Mouse (Mus musculus): ENCODE data around the gene Rnft2. TPM values are rescaled to one million over a fixed set of nuclear protein-coding genes. Genes with fewer than 3 reads are reported as not detected.

The Rnft2 gene
- polyA plus RNA-seq, 2 experiments = 3.1 to 31.4 TPM

GRCm38 (mm10) chr5:118271449-118272110 lies 26.7 kb upstream of the Rnft2 start:
- Histone ChIP-seq H3K9ac (ENCODE audit: low read depth, low read length, severe bottlenecking) (no peak overlapping the region), H3K4me1 (ENCODE audit: control insufficient read depth, insufficient read depth, low read length) (peaks cover 23% of the 10 kb centered on the region), H3K27me3 (ENCODE audit: control insufficient read depth, insufficient read depth, low read length) (peaks cover 4% of the 10 kb centered on the region; the same call in 1 of the 2 replicates), H3K9me3 (ENCODE audit: control insufficient read depth, low read length) (no peaks in the 10 kb centered on the region), H3K4me2 (replicated peaks; ENCODE audit: low read depth, low read length, severe bottlenecking) (no peak overlapping the region), H3K27ac (replicated peaks; ENCODE audit: low read depth, low read length) (no peak overlapping the region), H3K36me3 (ENCODE audit: control insufficient read depth, insufficient read depth, low read length) (no peaks in the 10 kb centered on the region), H3K4me3 (replicated peaks; ENCODE audit: low read length) (no peak overlapping the region)
- TF ChIP-seq POLR2A (IDR thresholded peaks at IDR 0.05; ENCODE audit: borderline replicate concordance, extremely low read depth, insufficient read depth, insufficient read length) = no peak
- ATAC-seq (ENCODE audit: low FRiP score, low read depth) (no peak), DNase-seq (ENCODE audit: low spot score) (no peak)
- 51% methylated on average over 10 of the region's 10 CpGs for WGBS

GRCm38 (mm10) chr5:118268987-118269386 lies 24.1 kb upstream of the Rnft2 start:
- H3K27me3 ChIP-seq (ENCODE audit: control insufficient read depth, insufficient read depth, low read length) = peaks cover 4% of the 10 kb centered on the region; the same call in 1 of the 2 replicates
- no peaks in the 10 kb centered on the region for H3K36me3 ChIP-seq (ENCODE audit: control insufficient read depth, insufficient read depth, low read length)
- WGBS = 1% methylated on average over 13 of the region's 13 CpGs
- ATAC-seq (ENCODE audit: low FRiP score, low read depth) = peak; percentile 85
- no peak overlapping the region for H3K27ac ChIP-seq (replicated peaks; ENCODE audit: low read depth, low read length)
- H3K4me1 ChIP-seq (ENCODE audit: control insufficient read depth, insufficient read depth, low read length) = peaks cover 13% of the 10 kb centered on the region; the same call in 1 of the 2 replicates
- H3K4me3 ChIP-seq (replicated peaks; ENCODE audit: low read length) = no peak overlapping the region
- H3K4me2 ChIP-seq (replicated peaks; ENCODE audit: low read depth, low read length, severe bottlenecking) = peak overlapping the region; percentile 34
- no peaks in the 10 kb centered on the region for H3K9me3 ChIP-seq (ENCODE audit: control insufficient read depth, low read length)
- DNase-seq (ENCODE audit: low spot score) = peak; percentile 80
- no peak for TF ChIP-seq POLR2A (IDR thresholded peaks at IDR 0.05; ENCODE audit: borderline replicate concordance, extremely low read depth, insufficient read depth, insufficient read length)
- H3K9ac ChIP-seq (ENCODE audit: low read depth, low read length, severe bottlenecking) = no peak overlapping the region

GRCm38 (mm10) chr5:118266309-118266708 lies 21.4 kb upstream of the Rnft2 start:
- Histone ChIP-seq H3K9ac (ENCODE audit: low read depth, low read length, severe bottlenecking) (no peak overlapping the region), H3K4me3 (replicated peaks; ENCODE audit: low read length) (no peak overlapping the region), H3K4me1 (ENCODE audit: control insufficient read depth, insufficient read depth, low read length) (peaks cover 3% of the 10 kb centered on the region; the same call in 1 of the 2 replicates), H3K9me3 (ENCODE audit: control insufficient read depth, low read length) (no peaks in the 10 kb centered on the region), H3K4me2 (replicated peaks; ENCODE audit: low read depth, low read length, severe bottlenecking) (no peak overlapping the region), H3K27me3 (ENCODE audit: control insufficient read depth, insufficient read depth, low read length) (no peaks in the 10 kb centered on the region), H3K36me3 (ENCODE audit: control insufficient read depth, insufficient read depth, low read length) (peaks cover 21% of the 10 kb centered on the region), H3K27ac (replicated peaks; ENCODE audit: low read depth, low read length) (no peak overlapping the region)
- DNase-seq (ENCODE audit: low spot score) (no peak), ATAC-seq (ENCODE audit: low FRiP score, low read depth) (no peak)
- 39% methylated on average over 8 of the region's 8 CpGs for WGBS
- TF ChIP-seq POLR2A (IDR thresholded peaks at IDR 0.05; ENCODE audit: borderline replicate concordance, extremely low read depth, insufficient read depth, insufficient read length) = no peak

GRCm38 (mm10) chr5:118265366-118265765 lies 20.4 kb upstream of the Rnft2 start:
- Histone ChIP-seq H3K4me3 (replicated peaks; ENCODE audit: low read length) (no peak overlapping the region), H3K36me3 (ENCODE audit: control insufficient read depth, insufficient read depth, low read length) (peaks cover 29% of the 10 kb centered on the region), H3K27ac (replicated peaks; ENCODE audit: low read depth, low read length) (no peak overlapping the region), H3K9ac (ENCODE audit: low read depth, low read length, severe bottlenecking) (no peak overlapping the region), H3K4me2 (replicated peaks; ENCODE audit: low read depth, low read length, severe bottlenecking) (no peak overlapping the region), H3K4me1 (ENCODE audit: control insufficient read depth, insufficient read depth, low read length) (no peaks in the 10 kb centered on the region), H3K27me3 (ENCODE audit: control insufficient read depth, insufficient read depth, low read length) (no peaks in the 10 kb centered on the region), H3K9me3 (ENCODE audit: control insufficient read depth, low read length) (no peaks in the 10 kb centered on the region)
- WGBS = 75% methylated on average over 5 of the region's 5 CpGs
- no peak for TF ChIP-seq POLR2A (IDR thresholded peaks at IDR 0.05; ENCODE audit: borderline replicate concordance, extremely low read depth, insufficient read depth, insufficient read length)
- DNase-seq (ENCODE audit: low spot score) (no peak), ATAC-seq (ENCODE audit: low FRiP score, low read depth) (no peak)

- no peak for ATAC-seq (ENCODE audit: low FRiP score, low read depth)
Measured at GRCm38 (mm10) chr5:118264279-118264678, 19.4 kb upstream of the Rnft2 start.

More at GRCm38 (mm10) chr5:118264279-118264678, 19.4 kb upstream of the Rnft2 start:
- Histone ChIP-seq H3K36me3 (ENCODE audit: control insufficient read depth, insufficient read depth, low read length) (peaks cover 37% of the 10 kb centered on the region), H3K9me3 (ENCODE audit: control insufficient read depth, low read length) (no peaks in the 10 kb centered on the region), H3K4me3 (replicated peaks; ENCODE audit: low read length) (no peak overlapping the region), H3K27me3 (ENCODE audit: control insufficient read depth, insufficient read depth, low read length) (no peaks in the 10 kb centered on the region), H3K4me1 (ENCODE audit: control insufficient read depth, insufficient read depth, low read length) (no peaks in the 10 kb centered on the region), H3K4me2 (replicated peaks; ENCODE audit: low read depth, low read length, severe bottlenecking) (no peak overlapping the region), H3K27ac (replicated peaks; ENCODE audit: low read depth, low read length) (no peak overlapping the region), H3K9ac (ENCODE audit: low read depth, low read length, severe bottlenecking) (no peak overlapping the region)
- no peak for TF ChIP-seq POLR2A (IDR thresholded peaks at IDR 0.05; ENCODE audit: borderline replicate concordance, extremely low read depth, insufficient read depth, insufficient read length)
- no peak for DNase-seq (ENCODE audit: low spot score)
- 69% methylated on average over 9 of the region's 9 CpGs for WGBS

All from limb, embryonic 14.5 days (tissue).